Mouse (Mus musculus) heart, embryonic 13.5 days (tissue): ENCODE measurements around the gene Thrap3. TPM values are rescaled to one million over a fixed set of nuclear protein-coding genes. Genes with fewer than 3 reads are reported as not detected.
"Not testable (repeated sequence)": the region's sequence is repeated elsewhere in the genome, so short reads cannot be mapped to it uniquely, and the experiment has no call there.

ENCODE experiments used
- ATAC-seq: fragments of 200-750 bp; cut with Nextera tagmentation; 2 replicates; pipeline ENCODE4 v1.8.0; 2017; ENCODE audit warnings: moderate TSS enrichment; ENCODE audit not compliant: insufficient number of reproducible peaks, low FRiP score, low TSS enrichment; ENCODE audit errors: extremely low read depth
- H3K27ac ChIP-seq: fragments of 300-500 bp; sonication (generic); replicated peaks from 2 replicates; pipeline ENCODE4 v1.5.1; 2015; ENCODE audit warnings: moderate library complexity, mild to moderate bottlenecking, inconsistent platforms
- H3K27me3 ChIP-seq: fragments of 300-500 bp; sonication (generic); replicated peaks from 2 replicates; pipeline ENCODE4 v1.6.1; 2015; ENCODE audit warnings: mild to moderate bottlenecking, inconsistent platforms
- H3K36me3 ChIP-seq: fragments of 300-500 bp; sonication (generic); 2 replicates; pipeline ENCODE4 v1.6.1; 2015; ENCODE audit warnings: mild to moderate bottlenecking, inconsistent platforms
- H3K4me1 ChIP-seq: fragments of 300-500 bp; sonication (generic); 2 replicates; pipeline ENCODE4 v1.6.1; 2015; ENCODE audit warnings: inconsistent platforms
- H3K4me2 ChIP-seq: fragments of 300-500 bp; sonication (generic); 2 replicates; pipeline ENCODE4 v1.6.1; 2015; ENCODE audit warnings: inconsistent platforms, mild to moderate bottlenecking, moderate library complexity
- H3K4me3 ChIP-seq: fragments of 300-500 bp; sonication (generic); 2 replicates; pipeline ENCODE4 v1.5.1; 2015; ENCODE audit warnings: moderate library complexity, mild to moderate bottlenecking, inconsistent platforms
- H3K9ac ChIP-seq: fragments of 300-500 bp; sonication (generic); 2 replicates; pipeline ENCODE4 v1.6.1; 2015; ENCODE audit warnings: inconsistent platforms, mild to moderate bottlenecking, moderate library complexity
- H3K9me3 ChIP-seq: fragments of 300-500 bp; sonication (generic); 2 replicates; pipeline ENCODE4 v1.6.1; 2016; ENCODE audit warnings: inconsistent platforms
- WGBS: fragments of 180-500 bp; shearing (Covaris S2); methylation state at CpG from one replicate; pipeline ENCODE4 v1.1.7; 2015; ENCODE audit warnings: mixed read lengths; 5-methylcytosine and 5-hydroxymethylcytosine counted together
- polyA plus RNA-seq: library from polyadenylated mRNA; unstranded; fragments of >200 nt; fragmentation: Nextera tagmentation; extraction: Ambion mirVana; gene quantifications from 2 replicates; pipeline ENCODE4 v1.2.1, GENCODE M21; 2015

Thrap3 gene
- polyA plus RNA-seq, 1 experiment from 2014 or later = 134 TPM

DNA sequence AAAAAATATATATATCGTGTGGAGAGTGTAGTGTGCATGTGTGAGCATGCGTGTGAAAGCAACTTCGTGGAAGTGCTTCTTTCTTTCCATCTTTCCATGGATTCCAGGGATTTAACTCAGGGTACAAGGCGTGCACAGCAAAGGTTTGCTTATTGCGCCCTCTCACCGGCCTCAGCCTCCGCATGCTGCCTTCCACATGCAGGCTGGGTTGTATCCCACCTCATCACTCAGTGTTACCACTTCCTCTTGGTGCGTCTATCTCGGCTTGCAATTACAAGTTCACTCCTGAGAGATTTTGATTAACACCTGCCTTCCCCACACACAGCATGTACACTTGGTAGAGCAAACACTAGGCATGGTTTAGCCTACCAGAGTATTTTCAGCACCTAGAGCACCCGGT is 32.6 kb upstream of the Thrap3 start:
- WGBS = 81% methylated on average over 10 of the region's 10 CpGs
- Histone ChIP-seq H3K36me3 (peaks cover 99% of the 10 kb centered on the region), H3K27ac (no peak overlapping the region), H3K9ac (no peak overlapping the region), H3K27me3 (no peaks in the 10 kb centered on the region), H3K4me3 (no peak overlapping the region), H3K4me2 (no peak overlapping the region), H3K9me3 (no peaks in the 10 kb centered on the region), H3K4me1 (peaks cover 36% of the 10 kb centered on the region)
- ATAC-seq = no peak

DNA sequence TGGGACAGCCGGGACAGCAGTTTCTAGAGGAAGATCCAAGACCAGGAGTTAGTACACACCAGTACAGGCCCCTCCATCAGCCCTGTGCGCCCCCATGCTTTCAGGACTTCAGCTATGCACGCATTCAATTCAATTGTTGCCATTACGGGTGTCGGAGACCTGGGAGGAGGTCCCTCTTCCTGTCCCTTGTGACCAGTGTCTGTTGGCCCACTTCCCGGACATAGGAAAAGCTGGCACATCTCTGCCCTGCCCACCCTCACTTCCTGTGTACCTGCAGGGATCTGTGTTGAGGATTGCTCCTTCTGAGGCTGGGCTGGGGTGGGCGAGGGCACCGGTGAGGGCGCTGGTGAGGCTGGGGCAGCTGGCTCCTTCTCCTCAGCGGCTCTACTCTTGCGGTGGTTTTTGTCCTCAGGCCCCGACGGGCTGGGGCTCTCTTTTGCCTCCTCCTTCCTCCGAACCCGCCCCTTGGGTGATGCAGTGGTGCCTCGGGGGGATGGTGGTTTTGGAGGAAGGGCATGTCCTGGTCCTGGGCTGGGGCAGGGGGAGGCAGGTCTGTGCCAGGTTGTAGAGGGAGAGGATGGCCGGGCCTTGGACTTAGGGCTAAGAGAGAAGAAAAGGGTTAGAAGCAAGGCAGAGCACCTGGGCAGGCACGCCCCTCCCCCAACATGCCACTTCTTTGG is 32.1 kb upstream of the Thrap3 start:
- no peak for ATAC-seq
- no peak overlapping the region for H3K4me2 ChIP-seq
- peaks cover 97% of the 10 kb centered on the region for H3K36me3 ChIP-seq
- WGBS = 78% methylated on average over 18 of the region's 18 CpGs
- H3K4me1 ChIP-seq = peaks cover 36% of the 10 kb centered on the region
- H3K9ac ChIP-seq = no peak overlapping the region
- no peak overlapping the region for H3K27ac ChIP-seq
- H3K9me3 ChIP-seq = no peaks in the 10 kb centered on the region
- no peak overlapping the region for H3K4me3 ChIP-seq
- no peaks in the 10 kb centered on the region for H3K27me3 ChIP-seq

DNA sequence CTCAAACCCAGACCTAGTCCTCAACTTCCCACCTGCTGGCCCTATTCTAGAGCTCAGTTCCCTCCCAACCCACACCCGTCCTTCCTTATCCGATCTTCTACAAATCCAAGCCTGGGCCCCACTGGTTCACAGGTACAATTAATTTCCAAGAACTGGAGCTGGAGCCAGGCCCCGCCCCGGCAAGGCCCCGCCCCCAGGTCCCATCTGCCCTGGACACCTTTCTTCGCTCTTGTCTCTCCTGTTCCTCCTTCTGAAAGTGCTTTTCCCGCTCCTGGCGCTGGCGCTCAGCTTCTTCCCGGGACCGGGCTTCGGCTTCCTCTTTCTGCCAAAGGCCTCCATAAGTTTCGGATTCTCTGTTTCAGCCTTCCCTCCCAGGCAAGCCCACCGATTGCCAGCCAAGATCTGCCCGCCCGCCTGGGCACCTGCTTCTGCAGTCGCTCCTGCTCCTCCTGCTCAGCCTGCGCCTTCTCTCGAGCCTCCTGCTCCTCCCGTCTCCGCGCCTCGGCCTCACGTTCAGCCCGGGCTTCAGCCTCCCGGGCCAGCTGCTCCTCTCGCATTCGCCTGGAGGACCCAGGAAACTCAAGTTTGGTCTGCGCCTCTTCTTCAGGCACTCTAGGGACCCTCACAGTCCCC is 31.2 kb upstream of the Thrap3 start:
- Histone ChIP-seq H3K4me3 (no peak overlapping the region), H3K27ac (no peak overlapping the region), H3K9ac (no peak overlapping the region), H3K27me3 (no peaks in the 10 kb centered on the region), H3K36me3 (peaks cover 89% of the 10 kb centered on the region), H3K4me1 (peaks cover 30% of the 10 kb centered on the region), H3K9me3 (no peaks in the 10 kb centered on the region), H3K4me2 (no peak overlapping the region)
- 86% methylated on average over 29 of the region's 29 CpGs for WGBS
- no peak for ATAC-seq

DNA sequence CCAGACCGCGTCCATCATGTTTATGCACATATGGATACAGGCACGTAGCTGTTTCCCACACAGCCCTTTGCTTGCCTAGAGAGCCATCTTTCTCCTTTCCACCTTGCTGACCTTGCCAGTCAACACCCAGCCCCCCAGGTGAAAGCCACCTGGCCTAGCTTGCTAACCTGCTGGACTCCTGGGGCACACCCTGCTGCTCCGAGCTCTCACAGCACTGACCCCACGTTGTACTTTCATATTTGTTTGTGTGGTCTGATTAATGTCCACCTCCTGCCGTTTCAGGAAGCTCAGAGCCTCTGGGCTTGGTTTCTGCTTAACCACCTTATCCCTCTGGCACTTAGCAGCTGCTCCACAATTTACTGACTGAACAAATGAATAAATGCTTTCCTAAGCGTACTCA is 27.3 kb upstream of the Thrap3 start:
- 67% methylated on average over 7 of the region's 7 CpGs for WGBS
- Histone ChIP-seq H3K9me3 (no peaks in the 10 kb centered on the region), H3K9ac (no peak overlapping the region), H3K4me1 (peaks cover 19% of the 10 kb centered on the region), H3K4me3 (no peak overlapping the region), H3K4me2 (no peak overlapping the region), H3K27ac (peak overlapping the region; percentile 20; the same call in 1 of the 2 replicates), H3K27me3 (no peaks in the 10 kb centered on the region), H3K36me3 (peaks cover 52% of the 10 kb centered on the region)
- no peak for ATAC-seq

DNA sequence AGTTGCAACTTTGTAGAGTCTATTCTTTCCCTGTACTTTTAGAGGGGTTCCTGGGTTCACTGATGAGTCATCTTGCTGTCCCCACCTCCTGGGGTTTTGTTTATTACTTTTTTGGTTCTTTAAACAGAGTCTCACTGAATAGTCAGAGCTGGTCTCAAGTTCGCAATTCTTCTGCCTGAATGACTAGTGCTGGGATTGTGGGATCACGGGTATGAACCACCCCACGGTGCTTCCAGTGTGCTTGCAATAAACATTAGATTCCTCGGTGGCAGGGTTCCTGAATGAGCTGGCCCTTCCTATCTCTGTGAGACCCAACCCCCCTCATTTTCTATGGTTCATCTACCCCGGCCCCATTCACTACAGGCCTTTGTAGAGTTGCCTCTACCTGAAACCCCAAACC is 25.6 kb upstream of the Thrap3 start:
- H3K9me3 ChIP-seq = no peaks in the 10 kb centered on the region
- peak overlapping the region; percentile 28; the same call in 1 of the 2 replicates for H3K9ac ChIP-seq
- ATAC-seq = no peak
- H3K4me3 ChIP-seq = no peak overlapping the region
- WGBS = 36% methylated on average over 5 of the region's 5 CpGs
- H3K4me2 ChIP-seq = no peak overlapping the region
- peak overlapping the region; percentile 78; the same call in 1 of the 2 replicates for H3K27ac ChIP-seq
- H3K36me3 ChIP-seq = peaks cover 34% of the 10 kb centered on the region
- no peaks in the 10 kb centered on the region for H3K27me3 ChIP-seq
- H3K4me1 ChIP-seq = peaks cover 19% of the 10 kb centered on the region

DNA sequence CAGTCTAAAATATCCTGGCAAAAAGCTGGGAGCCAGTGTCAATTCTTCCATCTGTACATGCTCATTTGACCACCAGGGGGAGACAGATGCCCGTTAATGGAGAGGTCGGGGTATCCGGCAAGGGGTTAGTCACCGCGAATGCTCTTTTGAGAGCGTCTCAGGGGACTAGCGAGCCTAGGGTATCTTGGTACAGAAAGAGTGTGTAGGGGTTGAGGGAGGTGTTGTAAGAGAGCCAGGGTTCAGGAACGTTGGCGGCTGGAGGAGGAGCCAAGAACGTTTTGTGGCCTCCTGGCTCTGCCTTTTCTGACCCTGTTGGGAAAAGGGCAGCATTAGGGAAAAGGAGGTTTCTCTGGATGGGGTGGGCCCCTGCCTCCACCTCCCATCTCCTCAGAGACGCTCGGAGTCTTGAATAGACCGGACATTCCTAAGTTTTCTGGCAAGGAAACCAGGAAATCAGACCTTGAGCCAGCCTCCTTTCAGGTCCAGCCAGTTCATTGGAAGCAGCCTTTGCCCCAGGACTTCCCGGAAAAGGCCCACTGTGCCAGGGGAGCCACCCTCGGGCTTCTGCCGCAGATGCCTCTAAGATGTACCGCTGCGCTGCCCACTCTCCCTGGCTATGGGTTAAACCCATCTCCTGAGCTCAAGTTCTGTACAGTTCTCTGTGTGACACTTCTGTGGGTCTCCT is 24.7 kb upstream of the Thrap3 start:
- no peaks in the 10 kb centered on the region for H3K9me3 ChIP-seq
- peak; percentile 71; the same call in 1 of the 2 replicates for ATAC-seq
- WGBS = 6% methylated on average over 18 of the region's 18 CpGs

DNA sequence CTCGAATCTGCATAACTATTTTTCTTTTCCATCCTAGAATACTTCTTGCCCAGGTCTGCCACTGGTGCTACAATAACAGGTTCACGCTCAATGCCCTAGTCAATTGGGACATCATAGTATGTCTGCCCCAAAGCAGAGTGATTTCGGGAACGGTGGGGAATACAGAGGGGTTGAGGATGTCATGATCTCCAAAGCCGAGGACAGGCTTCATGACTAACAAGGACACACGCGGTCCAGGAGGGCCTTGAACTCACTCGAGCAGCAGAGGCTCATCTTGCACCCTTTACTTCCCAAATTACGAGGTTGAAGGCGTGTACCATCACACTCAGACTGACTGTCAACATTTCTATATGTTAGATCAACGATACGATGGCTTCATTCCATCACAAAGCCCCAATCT is 24.1 kb upstream of the Thrap3 start:
- no peak overlapping the region for H3K27ac ChIP-seq
- H3K4me2 ChIP-seq = peak overlapping the region; percentile 69
- ATAC-seq = no peak
- H3K4me3 ChIP-seq = 0 out of 2 replicates have a peak overlapping the region, but pooled peaks have one; percentile 45
- 49% methylated on average over 12 of the region's 12 CpGs for WGBS
- no peaks in the 10 kb centered on the region for H3K27me3 ChIP-seq
- H3K9me3 ChIP-seq = no peaks in the 10 kb centered on the region
- H3K9ac ChIP-seq = no peak overlapping the region
- peaks cover 19% of the 10 kb centered on the region for H3K4me1 ChIP-seq
- peaks cover 19% of the 10 kb centered on the region for H3K36me3 ChIP-seq

More for the DNA sequence above, 24.7 kb upstream of the Thrap3 start:
- Histone ChIP-seq H3K27ac (peak overlapping the region; percentile 78), H3K36me3 (peaks cover 25% of the 10 kb centered on the region), H3K27me3 (no peaks in the 10 kb centered on the region), H3K4me3 (peak overlapping the region; percentile 45), H3K9ac (peak overlapping the region; percentile 69), H3K4me2 (peak overlapping the region; percentile 69), H3K4me1 (peaks cover 19% of the 10 kb centered on the region)

DNA sequence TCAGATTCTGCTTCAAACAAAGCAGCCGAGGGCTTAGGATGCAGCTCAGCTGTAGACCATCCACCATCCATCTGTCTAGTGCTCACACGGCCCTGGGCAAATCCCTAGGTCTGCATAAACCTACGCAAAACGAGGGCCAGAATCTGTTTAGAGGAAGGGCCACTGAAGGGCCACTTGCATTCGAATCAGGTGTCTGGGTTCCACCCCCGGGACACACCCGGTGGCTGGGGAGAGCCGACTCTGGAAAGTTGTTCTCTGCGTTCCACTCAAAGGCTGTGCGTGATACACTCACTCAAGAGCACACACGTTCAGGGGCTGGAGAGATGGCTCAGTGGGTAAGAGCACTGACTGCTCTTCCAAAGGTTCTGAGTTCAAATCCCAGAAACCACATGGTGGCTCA is 20.1 kb upstream of the Thrap3 start:
- Histone ChIP-seq H3K4me2 (no peak overlapping the region), H3K9me3 (no peaks in the 10 kb centered on the region), H3K36me3 (no peaks in the 10 kb centered on the region), H3K4me1 (peaks cover 10% of the 10 kb centered on the region), H3K9ac (no peak overlapping the region), H3K27ac (no peak overlapping the region), H3K4me3 (no peak overlapping the region), H3K27me3 (no peaks in the 10 kb centered on the region)
- ATAC-seq = no peak
- WGBS = 72% methylated on average over 11 of the region's 11 CpGs

DNA sequence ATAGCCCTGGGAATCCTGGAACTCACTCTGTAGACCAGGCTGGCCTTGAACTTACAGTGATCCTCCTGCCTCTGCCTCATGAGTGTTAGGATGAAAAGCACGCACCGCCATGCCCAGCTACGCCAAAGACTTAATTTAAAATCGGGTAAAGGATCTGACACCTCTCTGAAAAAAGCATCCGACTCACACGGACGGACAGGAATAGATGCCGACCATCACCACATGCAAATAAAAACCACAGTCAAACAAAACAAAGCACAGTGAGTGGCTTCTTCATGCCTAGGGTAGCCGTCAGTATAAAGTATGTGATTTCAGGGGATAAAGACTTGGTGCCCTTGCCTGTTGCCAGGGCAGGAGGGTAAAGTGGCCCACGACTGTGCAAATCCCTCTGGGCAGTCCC is 17.5 kb upstream of the Thrap3 start:
- H3K4me3 ChIP-seq = no peak overlapping the region
- 85% methylated on average over 10 of the region's 10 CpGs for WGBS

DNA sequence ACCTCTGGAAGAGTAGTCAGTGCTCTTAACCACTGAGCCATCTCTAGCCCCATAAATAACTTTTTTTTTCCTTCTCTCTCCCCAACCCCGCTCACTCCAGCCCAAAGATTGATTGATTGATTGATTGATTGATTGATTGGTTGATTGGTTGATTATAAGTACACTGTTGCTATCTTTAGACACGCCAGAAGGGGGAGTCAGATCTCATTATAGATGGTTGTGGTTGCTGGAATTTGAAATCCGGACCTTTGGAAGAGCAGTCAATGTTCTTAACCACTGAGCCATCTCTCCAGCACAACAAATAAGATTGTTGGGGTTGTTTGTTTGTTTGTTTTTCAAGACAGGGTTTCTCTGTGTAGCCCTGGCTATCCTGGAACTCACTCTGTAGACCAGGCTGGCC is 17.0 kb upstream of the Thrap3 start:
- ATAC-seq, H3K4me2 ChIP-seq, H3K27me3 ChIP-seq, H3K9me3 ChIP-seq, H3K36me3 ChIP-seq, H3K9ac ChIP-seq, H3K27ac ChIP-seq, H3K4me3 ChIP-seq, H3K4me1 ChIP-seq: not testable (repeated sequence)
- WGBS = 64% methylated on average over 3 of the region's 3 CpGs

More for the DNA sequence above, 17.5 kb upstream of the Thrap3 start:
- Histone ChIP-seq H3K36me3 (no peaks in the 10 kb centered on the region), H3K27ac (no peak overlapping the region), H3K27me3 (no peaks in the 10 kb centered on the region), H3K4me1 (0 out of 2 replicates have a peak, but pooled peaks cover 4% of the 10 kb centered on the region), H3K9ac (no peak overlapping the region), H3K9me3 (no peaks in the 10 kb centered on the region), H3K4me2 (no peak overlapping the region)
- ATAC-seq = no peak

DNA sequence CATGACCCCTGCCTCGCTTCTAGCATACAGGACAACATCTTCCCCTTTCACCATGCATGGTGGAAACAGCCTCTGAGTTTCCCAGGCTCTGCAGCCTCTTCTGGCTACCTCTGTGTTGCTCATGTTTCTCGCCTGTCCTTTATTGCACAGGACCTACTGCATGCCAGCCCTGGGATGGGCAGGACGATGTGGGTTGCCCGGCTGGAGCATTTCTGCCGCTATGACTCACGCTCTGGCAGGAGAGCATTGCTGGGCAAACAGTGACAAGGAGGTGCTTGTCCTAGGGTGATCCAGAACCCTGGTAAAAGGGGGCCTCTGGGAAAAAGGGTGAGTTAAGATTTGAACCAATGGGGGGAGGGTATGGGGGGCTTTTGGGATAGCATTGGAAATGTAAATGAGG is 15.2 kb upstream of the Thrap3 start:
- no peak overlapping the region for H3K27ac ChIP-seq
- H3K4me1 ChIP-seq = 0 out of 2 replicates have a peak, but pooled peaks cover 4% of the 10 kb centered on the region
- no peaks in the 10 kb centered on the region for H3K36me3 ChIP-seq
- no peak for ATAC-seq
- no peak overlapping the region for H3K4me2 ChIP-seq
- 64% methylated on average over 6 of the region's 6 CpGs for WGBS
- H3K9ac ChIP-seq = 0 out of 2 replicates have a peak overlapping the region, but pooled peaks have one; percentile 14
- H3K27me3 ChIP-seq = no peaks in the 10 kb centered on the region
- no peaks in the 10 kb centered on the region for H3K9me3 ChIP-seq
- H3K4me3 ChIP-seq = no peak overlapping the region
